Mouse (Mus musculus): ENCODE measurements at regions not wholly inside any gene's neighbourhood (a gene's known extent, or its start where the extent isn't known, plus 50 kb on each side); places are given as distances from the start of the nearest gene placed in this dataset.
A peak's percentile ranks its signal among the peaks of the same experiment; 100 is the strongest.

GRCm38 (mm10) chr11:117036977-117037376 is 78.0 kb upstream of the Sec14l1 start:
- no peak overlapping the region for H3K4me3 ChIP-seq (replicated peaks)
- H3K36me3 ChIP-seq, result no peaks in the 10 kb centered on the region
- no peak for ATAC-seq
- H3K27me3 ChIP-seq, result no peaks in the 10 kb centered on the region
- 86% methylated on average over 7 of the region's 7 CpGs for WGBS
- H3K4me2 ChIP-seq (replicated peaks), result no peak overlapping the region
- no peak overlapping the region for H3K27ac ChIP-seq
- H3K4me1 ChIP-seq (replicated peaks), result peaks cover 22% of the 10 kb centered on the region
- no peaks in the 10 kb centered on the region for H3K9me3 ChIP-seq
- no peak overlapping the region for H3K9ac ChIP-seq (replicated peaks)

- no peaks in the 10 kb centered on the region for H3K9me3 ChIP-seq
- H3K27ac ChIP-seq, result no peak overlapping the region
- peaks cover 24% of the 10 kb centered on the region for H3K4me1 ChIP-seq (replicated peaks)
- H3K4me3 ChIP-seq (replicated peaks), result no peak overlapping the region
- no peak overlapping the region for H3K9ac ChIP-seq (replicated peaks)
- ATAC-seq, result no peak
- WGBS, result 36% methylated on average over 20 of the region's 20 CpGs
- H3K36me3 ChIP-seq, result no peaks in the 10 kb centered on the region
- peaks cover 9% of the 10 kb centered on the region for H3K27me3 ChIP-seq
- no peak overlapping the region for H3K4me2 ChIP-seq (replicated peaks)
Measured at GRCm38 (mm10) chr11:117038282-117039106, 76.5 kb upstream of the Sec14l1 start.

- Histone ChIP-seq H3K27ac (no peak overlapping the region), H3K4me1 (replicated peaks) (peaks cover 17% of the 10 kb centered on the region), H3K9ac (replicated peaks) (no peak overlapping the region), H3K9me3 (no peaks in the 10 kb centered on the region), H3K27me3 (peaks cover 9% of the 10 kb centered on the region), H3K36me3 (no peaks in the 10 kb centered on the region), H3K4me3 (replicated peaks) (no peak overlapping the region), H3K4me2 (replicated peaks) (no peak overlapping the region)
- WGBS, result 10% methylated on average over 4 of the region's 4 CpGs
- no peak for ATAC-seq
Measured at GRCm38 (mm10) chr11:117040829-117041228, 74.1 kb upstream of the Sec14l1 start.

GRCm38 (mm10) chr11:117042336-117042735 is 72.6 kb upstream of the Sec14l1 start:
- no peak for ATAC-seq
- Histone ChIP-seq H3K36me3 (no peaks in the 10 kb centered on the region), H3K4me3 (replicated peaks) (no peak overlapping the region), H3K9ac (replicated peaks) (no peak overlapping the region), H3K4me1 (replicated peaks) (peaks cover 20% of the 10 kb centered on the region), H3K27ac (no peak overlapping the region), H3K9me3 (no peaks in the 10 kb centered on the region), H3K4me2 (replicated peaks) (no peak overlapping the region), H3K27me3 (peaks cover 9% of the 10 kb centered on the region)
- 63% methylated on average over 5 of the region's 5 CpGs for WGBS

- H3K4me3 ChIP-seq (replicated peaks), result no peak overlapping the region
- H3K36me3 ChIP-seq, result no peaks in the 10 kb centered on the region
- peaks cover 27% of the 10 kb centered on the region for H3K4me1 ChIP-seq (replicated peaks)
- H3K9ac ChIP-seq (replicated peaks), result peak overlapping the region; percentile 24; the same call in 1 of the 2 replicates
- 9% methylated on average over 8 of the region's 8 CpGs for WGBS
- no peaks in the 10 kb centered on the region for H3K9me3 ChIP-seq
- ATAC-seq, result no peak
- peaks cover 9% of the 10 kb centered on the region for H3K27me3 ChIP-seq
- no peak overlapping the region for H3K4me2 ChIP-seq (replicated peaks)
- H3K27ac ChIP-seq, result no peak overlapping the region
Measured at GRCm38 (mm10) chr11:117043524-117043923, 71.4 kb upstream of the Sec14l1 start.

GRCm38 (mm10) chr11:117044731-117045130 is 70.2 kb upstream of the Sec14l1 start:
- H3K4me2 ChIP-seq (replicated peaks), result no peak overlapping the region

GRCm38 (mm10) chr11:117046636-117047035 is 68.3 kb upstream of the Sec14l1 start:
- Histone ChIP-seq H3K9me3 (peaks cover under 1% of the 10 kb centered on the region; the same call in 1 of the 2 replicates), H3K36me3 (no peaks in the 10 kb centered on the region), H3K27ac (peak overlapping the region; percentile 89), H3K9ac (replicated peaks) (no peak overlapping the region), H3K27me3 (peaks cover 9% of the 10 kb centered on the region), H3K4me1 (replicated peaks) (peaks cover 19% of the 10 kb centered on the region), H3K4me2 (replicated peaks) (no peak overlapping the region), H3K4me3 (replicated peaks) (no peak overlapping the region)
- no peak for ATAC-seq
- WGBS, result 92% methylated on average over 5 of the region's 5 CpGs

More at GRCm38 (mm10) chr11:117044731-117045130, 70.2 kb upstream of the Sec14l1 start:
- peaks cover 27% of the 10 kb centered on the region for H3K4me1 ChIP-seq (replicated peaks)
- H3K27ac ChIP-seq, result no peak overlapping the region
- H3K9ac ChIP-seq (replicated peaks), result no peak overlapping the region
- H3K4me3 ChIP-seq (replicated peaks), result no peak overlapping the region
- H3K36me3 ChIP-seq, result no peaks in the 10 kb centered on the region
- H3K9me3 ChIP-seq, result no peaks in the 10 kb centered on the region
- WGBS, result 90% methylated on average over 1 of the region's 1 CpGs
- H3K27me3 ChIP-seq, result peaks cover 9% of the 10 kb centered on the region
- no peak for ATAC-seq

- WGBS, result 14% methylated on average over 22 of the region's 22 CpGs
- Histone ChIP-seq H3K36me3 (no peaks in the 10 kb centered on the region), H3K27me3 (peaks cover 7% of the 10 kb centered on the region), H3K9ac (replicated peaks) (0 out of 2 replicates have a peak overlapping the region, but pooled peaks have one; percentile 43), H3K4me3 (replicated peaks) (no peak overlapping the region), H3K27ac (peak overlapping the region; percentile 89), H3K4me1 (replicated peaks) (peaks cover 19% of the 10 kb centered on the region), H3K4me2 (replicated peaks) (peak overlapping the region; percentile 32), H3K9me3 (peaks cover 5% of the 10 kb centered on the region; the same call in 1 of the 2 replicates)
- ATAC-seq, result peak; percentile 65
Measured at GRCm38 (mm10) chr11:117047172-117047950, 67.6 kb upstream of the Sec14l1 start.

- Histone ChIP-seq H3K9me3 (peaks cover 5% of the 10 kb centered on the region; the same call in 1 of the 2 replicates), H3K27ac (no peak overlapping the region), H3K36me3 (no peaks in the 10 kb centered on the region), H3K9ac (replicated peaks) (no peak overlapping the region), H3K4me1 (replicated peaks) (peaks cover 17% of the 10 kb centered on the region), H3K4me2 (replicated peaks) (no peak overlapping the region), H3K27me3 (no peaks in the 10 kb centered on the region), H3K4me3 (replicated peaks) (no peak overlapping the region)
- WGBS, result 83% methylated on average over 3 of the region's 3 CpGs
- ATAC-seq, result no peak
Measured at GRCm38 (mm10) chr11:117048911-117049310, 66.1 kb upstream of the Sec14l1 start.

GRCm38 (mm10) chr11:117050788-117051187 is 64.2 kb upstream of the Sec14l1 start:
- Histone ChIP-seq H3K4me3 (replicated peaks) (no peak overlapping the region), H3K27me3 (no peaks in the 10 kb centered on the region), H3K36me3 (no peaks in the 10 kb centered on the region), H3K4me2 (replicated peaks) (no peak overlapping the region), H3K9ac (replicated peaks) (no peak overlapping the region), H3K4me1 (replicated peaks) (peaks cover 17% of the 10 kb centered on the region), H3K9me3 (peaks cover 5% of the 10 kb centered on the region; the same call in 1 of the 2 replicates), H3K27ac (no peak overlapping the region)
- no peak for ATAC-seq
- 94% methylated on average over 7 of the region's 7 CpGs for WGBS

- H3K9me3 ChIP-seq, result 0 out of 2 replicates have a peak, but pooled peaks cover under 1% of the 10 kb centered on the region
- H3K4me3 ChIP-seq (replicated peaks), result no peak overlapping the region
- no peaks in the 10 kb centered on the region for H3K36me3 ChIP-seq
- ATAC-seq, result peak; percentile 53
- 0 out of 2 replicates have a peak, but pooled peaks cover 6% of the 10 kb centered on the region for H3K27me3 ChIP-seq
- peak overlapping the region; percentile 63 for H3K9ac ChIP-seq (replicated peaks)
- H3K27ac ChIP-seq, result peak overlapping the region; percentile 75
- H3K4me1 ChIP-seq (replicated peaks), result peaks cover 27% of the 10 kb centered on the region
- no peak overlapping the region for H3K4me2 ChIP-seq (replicated peaks)
- 10% methylated on average over 9 of the region's 9 CpGs for WGBS
Measured at GRCm38 (mm10) chr11:117056958-117057357, 58.0 kb upstream of the Sec14l1 start.

- 0 out of 2 replicates have a peak, but pooled peaks have one; percentile 15 for ATAC-seq
- Histone ChIP-seq H3K27ac (peak overlapping the region; percentile 75), H3K36me3 (no peaks in the 10 kb centered on the region), H3K4me2 (replicated peaks) (no peak overlapping the region), H3K4me1 (replicated peaks) (peaks cover 29% of the 10 kb centered on the region), H3K4me3 (replicated peaks) (no peak overlapping the region), H3K9me3 (no peaks in the 10 kb centered on the region), H3K27me3 (0 out of 2 replicates have a peak, but pooled peaks cover 6% of the 10 kb centered on the region), H3K9ac (replicated peaks) (peak overlapping the region; percentile 63; the same call in 1 of the 2 replicates)
- 35% methylated on average over 7 of the region's 7 CpGs for WGBS
Measured at GRCm38 (mm10) chr11:117057451-117057850, 57.5 kb upstream of the Sec14l1 start.
